Mouse (Mus musculus) hindbrain, embryonic 12.5 days (tissue): ENCODE results near the gene BC048562. TPM values are rescaled to one million over a fixed set of nuclear protein-coding genes. Genes with fewer than 3 reads are reported as not detected.

Experiments
- ATAC-seq: fragments of 200-750 bp; cut with Nextera tagmentation; 2 replicates; pipeline ENCODE4 v1.8.0; 2017; ENCODE audit warnings: moderate TSS enrichment; ENCODE audit not compliant: low FRiP score
- H3K27ac ChIP-seq: fragments of 300-500 bp; sonication (generic); 2 replicates; pipeline ENCODE4 v1.5.1; 2016; ENCODE audit warnings: mild to moderate bottlenecking
- H3K27me3 ChIP-seq: fragments of 300-500 bp; sonication (generic); 2 replicates; pipeline ENCODE4 v1.6.1; 2016; ENCODE audit warnings: mild to moderate bottlenecking
- H3K36me3 ChIP-seq: fragments of 300-500 bp; sonication (generic); 2 replicates; pipeline ENCODE4 v1.6.1; 2016; ENCODE audit warnings: mild to moderate bottlenecking
- H3K4me1 ChIP-seq: fragments of 300-500 bp; sonication (generic); 2 replicates; pipeline ENCODE4 v1.6.1; 2016
- H3K4me2 ChIP-seq: fragments of 300-500 bp; sonication (generic); replicated peaks from 2 replicates; pipeline ENCODE4 v1.6.1; 2016; ENCODE audit warnings: mild to moderate bottlenecking
- H3K4me3 ChIP-seq: fragments of 300-500 bp; sonication (generic); 2 replicates; pipeline ENCODE4 v1.5.1; 2016; ENCODE audit warnings: mild to moderate bottlenecking
- H3K9ac ChIP-seq: fragments of 300-500 bp; sonication (generic); 2 replicates; pipeline ENCODE4 v1.6.1; 2016; ENCODE audit warnings: mild to moderate bottlenecking, moderate library complexity
- H3K9me3 ChIP-seq: fragments of 300-500 bp; sonication (generic); replicated peaks from 2 replicates; pipeline ENCODE4 v1.6.1; 2016; ENCODE audit warnings: mild to moderate bottlenecking
- WGBS: fragments of 180-500 bp; shearing (Covaris S2); methylation state at CpG from one replicate; pipeline ENCODE4 v1.1.7; 2016; 5-methylcytosine and 5-hydroxymethylcytosine counted together
- polyA plus RNA-seq: library from polyadenylated mRNA; unstranded; fragments of >200 nt; fragmentation: Nextera tagmentation; extraction: Ambion mirVana; gene quantifications from 2 replicates; pipeline ENCODE4 v1.2.1, GENCODE M21; 2016

The BC048562 gene
- not detected in 2 replicates for polyA plus RNA-seq

DNA sequence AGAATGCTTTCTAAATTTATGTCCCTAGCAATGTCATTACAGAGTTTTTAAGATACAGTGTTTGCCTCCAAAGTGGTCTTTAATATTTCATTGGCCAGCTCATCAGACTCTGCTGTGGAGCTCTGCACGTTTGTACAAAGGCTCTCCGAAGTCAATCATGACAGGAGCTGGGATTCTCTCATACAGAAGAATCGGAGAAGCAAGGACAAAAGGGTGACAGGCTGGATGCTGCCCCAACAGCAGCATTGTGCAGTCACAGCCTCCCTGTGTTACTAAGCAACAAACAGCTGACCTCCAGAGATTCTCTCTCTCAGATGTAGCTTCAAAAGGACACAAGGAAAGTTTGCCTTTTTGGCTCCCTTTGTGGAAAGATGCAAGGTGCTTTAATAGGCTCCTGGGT is at the start of gene BC048562:
Gene BC048562, plus strand, starts transcription at position 301 of the 400 bp plus-strand sequence.
- Histone ChIP-seq H3K27ac (no peak within 1 kb of the TSS), H3K27me3 (no peaks in the 10 kb centered on the region), H3K9me3 (no peaks in the 10 kb centered on the region), H3K9ac (no peak within 1 kb of the TSS), H3K4me3 (no peak within 1 kb of the TSS), H3K36me3 (no peaks in the 10 kb centered on the region), H3K4me1 (peaks cover 8% of the 10 kb centered on the region; the same call in 1 of the 2 replicates), H3K4me2 (no peak within 1 kb of the TSS)
- no peak for ATAC-seq
- 39% methylated on average over 3 of the region's 3 CpGs for WGBS

DNA sequence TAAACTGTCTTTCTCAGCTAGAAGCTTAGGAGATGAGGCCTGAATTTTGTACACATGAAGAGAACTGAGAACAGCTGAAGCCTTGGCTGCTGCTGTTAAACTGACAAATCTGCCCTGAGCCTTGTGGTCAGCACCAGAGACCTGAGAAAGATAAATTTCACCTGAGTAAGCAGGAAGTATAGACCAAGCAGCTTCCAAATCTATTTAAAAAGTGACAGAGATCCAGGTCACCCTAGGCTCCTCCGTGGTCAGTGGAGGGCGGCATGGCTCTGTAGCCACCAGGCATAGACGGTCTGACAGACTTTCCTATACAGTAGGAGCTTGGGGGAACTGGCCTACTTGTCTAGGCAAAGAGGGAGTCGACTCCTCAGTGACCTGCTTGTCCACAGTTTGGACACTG is 49.5 kb upstream of the BC048562 start:
- H3K36me3 ChIP-seq: peaks cover 90% of the 10 kb centered on the region
- ATAC-seq: no peak
- no peaks in the 10 kb centered on the region for H3K27me3 ChIP-seq
- no peak overlapping the region for H3K27ac ChIP-seq
- H3K9me3 ChIP-seq: no peaks in the 10 kb centered on the region
- H3K4me1 ChIP-seq: no peaks in the 10 kb centered on the region
- 93% methylated on average over 4 of the region's 4 CpGs for WGBS
- no peak overlapping the region for H3K4me2 ChIP-seq
- no peak overlapping the region for H3K4me3 ChIP-seq
- no peak overlapping the region for H3K9ac ChIP-seq

DNA sequence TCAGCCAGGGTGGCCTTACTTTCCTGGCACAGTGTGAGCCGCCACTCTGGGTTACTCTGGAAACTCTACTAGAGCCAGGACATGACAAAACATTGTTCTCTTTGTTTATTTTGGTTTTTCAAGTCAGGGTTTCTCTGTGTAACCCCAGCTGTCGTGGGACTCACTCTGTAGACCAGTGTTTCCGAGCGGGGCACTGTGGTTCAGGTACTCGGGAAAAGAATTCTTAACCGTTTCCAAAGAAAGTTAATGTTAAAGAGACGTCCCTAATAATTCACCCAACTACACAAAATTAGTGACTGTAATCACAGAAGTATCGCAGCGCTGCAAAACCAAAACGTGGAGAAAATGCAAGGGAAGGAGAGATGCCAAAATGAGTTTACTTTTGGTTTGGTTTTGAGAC is 47.7 kb upstream of the BC048562 start:
- H3K9me3 ChIP-seq: no peaks in the 10 kb centered on the region
- no peak overlapping the region for H3K4me3 ChIP-seq
- H3K36me3 ChIP-seq: peaks cover 91% of the 10 kb centered on the region
- no peak overlapping the region for H3K4me2 ChIP-seq
- H3K9ac ChIP-seq: no peak overlapping the region
- no peaks in the 10 kb centered on the region for H3K4me1 ChIP-seq
- no peak for ATAC-seq
- no peaks in the 10 kb centered on the region for H3K27me3 ChIP-seq
- H3K27ac ChIP-seq: no peak overlapping the region
- WGBS: 85% methylated on average over 10 of the region's 10 CpGs

DNA sequence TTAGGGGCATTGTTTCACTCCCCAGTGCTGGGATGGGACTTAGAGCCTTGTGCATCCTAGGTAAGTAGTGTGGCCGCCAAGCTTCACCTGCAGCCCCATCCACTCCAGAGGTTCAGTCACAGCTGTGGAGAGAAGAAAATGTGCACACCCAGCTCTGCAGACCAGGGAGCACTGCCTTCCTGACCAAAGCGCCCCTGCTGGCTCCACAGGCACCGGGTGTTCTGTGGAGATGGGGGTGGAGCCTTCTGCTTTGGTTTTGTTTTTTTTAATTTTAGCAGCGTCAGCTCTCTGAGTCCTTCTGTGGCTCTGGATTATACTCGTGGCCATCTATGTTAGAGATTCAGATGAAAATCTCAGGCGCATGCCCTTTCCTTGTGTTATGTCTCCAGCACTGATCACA is 47.1 kb upstream of the BC048562 start:
- no peak overlapping the region for H3K27ac ChIP-seq
- no peaks in the 10 kb centered on the region for H3K9me3 ChIP-seq
- 88% methylated on average over 6 of the region's 6 CpGs for WGBS
- H3K9ac ChIP-seq: no peak overlapping the region
- H3K4me1 ChIP-seq: no peaks in the 10 kb centered on the region
- no peak overlapping the region for H3K4me2 ChIP-seq
- H3K4me3 ChIP-seq: no peak overlapping the region
- ATAC-seq: no peak
- peaks cover 88% of the 10 kb centered on the region for H3K36me3 ChIP-seq
- no peaks in the 10 kb centered on the region for H3K27me3 ChIP-seq

DNA sequence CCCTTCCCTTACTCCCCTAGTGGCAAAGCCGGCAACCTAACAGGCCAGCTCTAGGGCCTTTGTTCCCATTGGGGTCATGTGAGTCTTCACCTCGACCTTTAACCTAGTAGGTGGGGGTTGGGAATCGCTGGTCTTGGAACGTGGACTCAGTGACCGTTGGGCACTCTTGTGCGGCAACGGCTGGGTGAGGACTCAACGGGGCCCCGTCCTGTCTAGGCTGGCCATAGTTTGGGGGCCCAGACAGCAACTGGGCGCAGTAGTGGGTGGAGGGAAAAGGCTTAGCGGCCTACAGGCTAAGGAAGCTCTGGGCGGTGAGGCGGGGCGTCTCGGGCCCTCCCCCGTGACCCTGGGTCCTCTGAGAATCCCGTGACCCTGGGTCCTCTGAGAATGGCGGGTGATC is 43.6 kb upstream of the BC048562 start, which contains the start of gene 1700102P08Rik:
Gene 1700102P08Rik, plus strand, starts transcription at position 130 of the 400 bp plus-strand sequence.
- WGBS: 54% methylated on average over 18 of the region's 18 CpGs
- Histone ChIP-seq H3K4me3 (no peak within 1 kb of the TSS), H3K36me3 (peaks cover 57% of the 10 kb centered on the region), H3K4me1 (no peaks in the 10 kb centered on the region), H3K9ac (no peak within 1 kb of the TSS), H3K9me3 (no peaks in the 10 kb centered on the region), H3K27me3 (no peaks in the 10 kb centered on the region), H3K4me2 (no peak within 1 kb of the TSS), H3K27ac (no peak within 1 kb of the TSS)
- no peak for ATAC-seq

DNA sequence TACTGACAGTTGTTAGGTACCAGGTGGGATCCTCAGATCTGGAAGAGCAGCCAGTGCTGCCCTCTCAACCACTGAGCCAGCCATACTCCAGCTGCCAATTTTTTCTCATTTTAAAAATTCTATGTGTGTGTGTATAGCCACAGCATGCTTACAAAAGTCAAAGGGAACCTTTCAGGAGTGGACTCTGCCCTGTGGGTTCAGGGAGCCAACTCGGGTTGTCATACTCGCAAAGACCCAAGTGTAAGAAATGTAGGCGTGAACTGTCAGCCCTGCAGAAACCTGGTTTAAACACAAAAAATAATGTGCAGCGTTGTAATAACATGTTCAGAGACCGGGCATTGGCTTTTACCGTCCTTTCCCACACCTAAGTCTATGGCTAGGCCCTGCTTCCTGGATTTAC is 42.1 kb upstream of the BC048562 start:
- ATAC-seq: no peak
- H3K36me3 ChIP-seq: peaks cover 42% of the 10 kb centered on the region
- no peaks in the 10 kb centered on the region for H3K9me3 ChIP-seq
- H3K9ac ChIP-seq: no peak overlapping the region
- H3K4me1 ChIP-seq: no peaks in the 10 kb centered on the region
- no peak overlapping the region for H3K4me2 ChIP-seq
- no peak overlapping the region for H3K27ac ChIP-seq
- WGBS: 97% methylated on average over 6 of the region's 6 CpGs
- no peak overlapping the region for H3K4me3 ChIP-seq
- no peaks in the 10 kb centered on the region for H3K27me3 ChIP-seq

DNA sequence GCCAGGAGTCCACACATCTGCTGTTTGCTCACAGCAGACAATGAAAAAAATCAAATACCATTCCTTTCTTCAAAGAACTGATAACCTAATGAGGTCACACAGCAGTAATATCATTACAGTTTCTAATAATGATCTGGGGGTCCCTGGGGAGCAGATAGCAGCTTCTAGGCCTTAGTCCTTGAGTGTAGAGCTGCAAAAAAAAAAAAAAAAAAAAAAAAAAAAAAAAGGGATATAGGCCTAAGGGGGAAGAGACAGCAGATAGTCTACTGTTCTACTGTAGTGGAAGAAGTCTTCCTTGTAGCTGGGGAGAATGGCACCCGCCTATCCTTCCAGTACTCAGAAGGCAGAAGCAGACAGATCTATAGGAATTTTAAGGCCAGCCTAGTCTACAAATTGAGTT is 40.9 kb upstream of the BC048562 start:
- H3K27ac ChIP-seq: no peak overlapping the region
- no peaks in the 10 kb centered on the region for H3K27me3 ChIP-seq
- H3K9me3 ChIP-seq: no peaks in the 10 kb centered on the region
- no peak overlapping the region for H3K9ac ChIP-seq
- H3K4me2 ChIP-seq: no peak overlapping the region
- H3K4me3 ChIP-seq: no peak overlapping the region
- no peak for ATAC-seq
- no peaks in the 10 kb centered on the region for H3K4me1 ChIP-seq
- 96% methylated on average over 1 of the region's 1 CpGs for WGBS
- H3K36me3 ChIP-seq: peaks cover 34% of the 10 kb centered on the region

DNA sequence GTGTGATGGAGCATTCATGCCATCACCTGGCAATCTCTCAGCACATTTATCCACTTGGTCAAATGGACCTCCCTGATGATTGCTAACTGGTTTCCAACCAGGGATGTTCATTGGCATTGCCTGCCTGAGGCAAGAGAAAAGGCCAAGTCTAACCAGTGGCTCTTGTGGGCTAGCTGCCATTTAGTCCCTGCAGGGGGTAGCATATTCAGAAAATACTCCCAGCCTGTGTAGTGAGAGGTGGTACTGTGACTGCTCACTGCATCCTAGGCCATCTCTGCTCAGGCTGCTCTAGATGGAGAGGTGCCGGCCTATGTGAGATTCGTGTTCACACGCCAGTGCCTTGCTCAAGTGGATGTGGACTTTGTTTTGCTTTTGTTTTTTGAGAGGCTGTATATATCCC is 38.0 kb upstream of the BC048562 start:
- Histone ChIP-seq H3K4me2 (no peak overlapping the region), H3K27me3 (no peaks in the 10 kb centered on the region), H3K27ac (no peak overlapping the region), H3K9me3 (no peaks in the 10 kb centered on the region), H3K9ac (no peak overlapping the region), H3K4me1 (peaks cover 4% of the 10 kb centered on the region; the same call in 1 of the 2 replicates), H3K4me3 (no peak overlapping the region), H3K36me3 (peaks cover 6% of the 10 kb centered on the region)
- WGBS: 90% methylated on average over 3 of the region's 3 CpGs
- no peak for ATAC-seq

DNA sequence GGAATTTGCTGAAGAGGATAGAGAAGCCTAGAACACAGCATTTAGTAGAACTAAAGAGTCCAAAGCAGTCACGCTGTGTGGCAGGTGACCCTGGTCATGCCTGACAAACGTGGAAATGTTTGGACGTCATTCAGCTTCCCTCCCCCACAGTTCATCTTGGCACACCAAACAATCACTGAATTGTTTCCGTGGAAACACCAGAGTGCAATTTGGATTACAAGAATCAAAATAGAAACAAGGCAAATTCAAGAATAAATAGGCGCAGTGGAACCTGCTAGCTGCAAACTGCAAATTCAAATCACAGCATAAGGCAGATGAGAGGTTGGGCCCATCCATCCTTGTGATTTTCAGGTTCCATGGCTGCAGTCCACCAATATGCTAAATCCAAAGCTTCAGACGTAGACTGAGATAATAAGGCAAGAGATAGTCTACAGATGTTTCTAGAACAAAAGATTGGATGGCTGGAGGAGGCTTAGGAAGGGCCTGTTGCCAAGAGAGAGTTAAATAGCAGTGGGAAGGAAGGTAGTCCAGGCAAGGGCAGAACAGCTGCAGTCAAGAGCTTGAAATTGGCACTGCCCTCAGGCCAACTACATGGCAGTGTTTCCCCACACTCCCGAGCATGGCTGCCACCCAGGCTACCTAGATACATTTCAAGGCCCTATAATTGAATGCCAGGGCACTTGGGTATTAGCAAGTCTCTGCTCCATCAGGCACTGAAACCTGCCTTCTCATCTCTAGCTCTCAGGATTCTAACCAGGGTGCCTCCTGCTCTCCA is 34.9 kb upstream of the BC048562 start:
- ATAC-seq: no peak
- Histone ChIP-seq H3K4me3 (no peak overlapping the region), H3K4me1 (peaks cover 4% of the 10 kb centered on the region; the same call in 1 of the 2 replicates), H3K36me3 (no peaks in the 10 kb centered on the region), H3K27me3 (no peaks in the 10 kb centered on the region), H3K4me2 (no peak overlapping the region), H3K9me3 (no peaks in the 10 kb centered on the region), H3K9ac (no peak overlapping the region), H3K27ac (no peak overlapping the region)
- 49% methylated on average over 7 of the region's 7 CpGs for WGBS

DNA sequence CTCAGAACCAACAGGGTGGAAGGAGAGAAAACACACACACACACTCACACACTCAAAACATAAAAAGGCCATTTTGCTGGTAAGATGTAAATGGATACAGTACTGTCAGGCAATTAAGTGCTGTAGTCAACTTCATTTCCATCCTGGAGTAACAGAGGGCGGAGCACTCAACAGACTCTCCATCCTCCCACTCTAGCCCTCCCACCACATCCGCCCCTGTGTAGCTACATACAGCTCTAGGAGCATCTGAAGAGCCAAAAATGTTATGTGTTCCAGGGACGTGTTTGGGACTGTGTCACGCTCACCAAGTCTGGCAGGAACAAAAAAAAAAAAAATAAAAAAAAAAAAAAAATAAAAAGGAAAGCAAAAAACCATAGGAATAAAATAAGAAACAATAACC is 33.2 kb upstream of the BC048562 start:
- Histone ChIP-seq H3K9ac (no peak overlapping the region), H3K4me3 (no peak overlapping the region), H3K4me1 (peaks cover 4% of the 10 kb centered on the region; the same call in 1 of the 2 replicates), H3K27me3 (no peaks in the 10 kb centered on the region), H3K36me3 (no peaks in the 10 kb centered on the region), H3K27ac (no peak overlapping the region), H3K9me3 (no peaks in the 10 kb centered on the region), H3K4me2 (no peak overlapping the region)
- no peak for ATAC-seq
- WGBS: 86% methylated on average over 4 of the region's 4 CpGs

DNA sequence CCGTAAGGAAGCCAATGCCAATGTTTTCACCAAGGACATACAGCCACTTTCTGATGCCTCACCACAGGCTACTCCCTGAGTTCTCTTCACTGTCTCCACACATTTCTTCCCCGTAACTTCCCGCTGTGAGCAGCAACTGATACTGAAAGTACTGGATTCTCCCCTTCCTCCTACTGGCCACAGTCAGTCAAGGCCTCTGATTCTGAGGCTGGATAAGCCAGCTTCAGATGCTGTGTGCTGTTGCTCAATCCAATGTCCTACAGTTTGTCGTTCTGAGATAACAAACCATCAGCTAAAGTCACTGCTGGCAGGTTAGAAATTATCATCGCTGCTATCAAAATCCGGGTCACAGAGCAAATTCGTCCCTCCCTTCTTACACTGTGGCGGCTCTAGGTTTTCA is 31.8 kb upstream of the BC048562 start:
- H3K9me3 ChIP-seq: no peaks in the 10 kb centered on the region
- H3K27ac ChIP-seq: no peak overlapping the region
- WGBS: 84% methylated on average over 8 of the region's 8 CpGs
- ATAC-seq: no peak
- no peaks in the 10 kb centered on the region for H3K36me3 ChIP-seq
- H3K4me2 ChIP-seq: no peak overlapping the region
- peaks cover 4% of the 10 kb centered on the region; the same call in 1 of the 2 replicates for H3K4me1 ChIP-seq
- no peak overlapping the region for H3K9ac ChIP-seq
- H3K4me3 ChIP-seq: no peak overlapping the region
- H3K27me3 ChIP-seq: no peaks in the 10 kb centered on the region

DNA sequence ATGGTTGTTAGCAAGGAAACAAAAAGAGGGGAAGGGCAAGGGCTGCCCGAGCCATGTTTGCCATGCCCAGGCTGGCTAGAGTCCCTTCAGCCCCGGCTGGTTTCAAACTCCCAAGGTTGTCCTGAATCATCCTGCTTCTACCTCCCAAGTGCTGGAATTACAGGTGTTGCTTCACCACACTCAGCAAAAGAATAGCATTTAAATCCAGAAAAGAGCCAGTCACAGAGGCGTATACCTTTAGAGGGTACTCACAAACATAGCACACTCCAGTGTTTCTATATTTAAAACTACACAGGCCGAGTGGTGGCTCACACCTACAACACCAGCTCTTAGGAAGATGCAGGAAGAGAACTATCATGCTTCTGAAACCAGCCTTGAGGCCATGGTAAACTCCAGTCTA is 26.7 kb upstream of the BC048562 start:
- no peaks in the 10 kb centered on the region for H3K27me3 ChIP-seq
- no peaks in the 10 kb centered on the region for H3K36me3 ChIP-seq
- H3K9ac ChIP-seq: no peak overlapping the region
- H3K27ac ChIP-seq: no peak overlapping the region
- no peaks in the 10 kb centered on the region for H3K9me3 ChIP-seq
- H3K4me3 ChIP-seq: no peak overlapping the region
- no peaks in the 10 kb centered on the region for H3K4me1 ChIP-seq
- WGBS: 93% methylated on average over 4 of the region's 4 CpGs
- no peak overlapping the region for H3K4me2 ChIP-seq
- ATAC-seq: no peak

DNA sequence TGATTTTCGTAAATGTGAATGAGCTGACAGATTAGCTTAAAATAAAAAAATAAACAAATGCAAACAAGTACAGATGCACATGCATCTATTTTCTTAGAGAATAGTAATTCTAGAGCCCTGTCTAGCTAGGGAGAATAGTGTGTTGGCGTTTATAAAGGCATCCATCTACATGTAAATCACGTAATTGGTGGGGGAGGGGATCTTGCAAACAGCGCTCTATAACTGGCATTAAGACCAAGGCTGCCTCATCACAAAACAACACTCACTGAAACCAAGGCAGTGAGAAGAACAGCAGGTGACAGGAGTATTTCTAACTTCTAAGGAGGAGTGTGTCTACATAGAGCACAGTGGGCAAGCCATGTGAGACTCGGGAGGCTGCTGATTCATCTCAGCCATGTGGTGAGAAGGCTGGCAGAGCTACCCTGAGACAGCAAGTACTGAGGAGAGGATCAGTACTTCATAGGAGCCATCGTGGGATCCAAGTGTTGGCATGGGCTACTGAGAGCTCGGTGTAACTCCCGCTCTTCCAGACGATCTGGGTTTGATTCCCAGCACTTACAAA is 24.8 kb upstream of the BC048562 start:
- Histone ChIP-seq H3K9me3 (no peaks in the 10 kb centered on the region), H3K4me3 (no peak overlapping the region), H3K36me3 (no peaks in the 10 kb centered on the region), H3K4me1 (no peaks in the 10 kb centered on the region), H3K9ac (no peak overlapping the region), H3K27ac (no peak overlapping the region), H3K4me2 (no peak overlapping the region), H3K27me3 (no peaks in the 10 kb centered on the region)
- 81% methylated on average over 9 of the region's 9 CpGs for WGBS
- ATAC-seq: no peak
